Mouse (Mus musculus) kidney, embryonic 15.5 days (tissue): ENCODE data around the gene Cacnb4. TPM values are rescaled to one million over a fixed set of nuclear protein-coding genes. Genes with fewer than 3 reads are reported as not detected.
A peak's percentile ranks its signal among the peaks of the same experiment; 100 is the strongest.

ENCODE experiments used
- ATAC-seq: fragments of 200-750 bp; cut with Nextera tagmentation; replicated peaks from 2 replicates; pipeline ENCODE4 v1.8.0; 2017; ENCODE audit warnings: moderate TSS enrichment; ENCODE audit not compliant: low FRiP score
- H3K27ac ChIP-seq: fragments of 300-500 bp; sonication (generic); 2 replicates; pipeline ENCODE4 v1.5.1; 2015; ENCODE audit warnings: mild to moderate bottlenecking, inconsistent platforms
- H3K27me3 ChIP-seq: fragments of 300-500 bp; sonication (generic); 2 replicates; pipeline ENCODE4 v1.6.1; 2015; ENCODE audit warnings: inconsistent platforms
- H3K36me3 ChIP-seq: fragments of 300-500 bp; sonication (generic); 2 replicates; pipeline ENCODE4 v1.6.1; 2015; ENCODE audit warnings: inconsistent platforms
- H3K4me1 ChIP-seq: fragments of 300-500 bp; sonication (generic); 2 replicates; pipeline ENCODE4 v1.6.1; 2015; ENCODE audit warnings: inconsistent platforms
- H3K4me2 ChIP-seq: fragments of 300-500 bp; sonication (generic); 2 replicates; pipeline ENCODE4 v1.6.1; 2015; ENCODE audit warnings: moderate library complexity, mild to moderate bottlenecking, inconsistent platforms
- H3K4me3 ChIP-seq: fragments of 300-500 bp; sonication (generic); replicated peaks from 2 replicates; pipeline ENCODE4 v1.5.1; 2015; ENCODE audit warnings: mild to moderate bottlenecking, inconsistent platforms
- H3K9ac ChIP-seq: fragments of 300-500 bp; sonication (generic); 2 replicates; pipeline ENCODE4 v1.6.1; 2015; ENCODE audit warnings: mild to moderate bottlenecking, inconsistent platforms
- H3K9me3 ChIP-seq: fragments of 300-500 bp; sonication (generic); replicated peaks from 2 replicates; pipeline ENCODE4 v1.6.1; 2016; ENCODE audit warnings: inconsistent platforms
- WGBS: fragments of 180-500 bp; shearing (Covaris S2); methylation state at CpG from one replicate; pipeline ENCODE4 v1.1.7; 2015; ENCODE audit warnings: mixed read lengths; 5-methylcytosine and 5-hydroxymethylcytosine counted together
- polyA plus RNA-seq: library from polyadenylated mRNA; unstranded; fragments of >200 nt; fragmentation: Nextera tagmentation; extraction: Ambion mirVana; gene quantifications from 2 replicates; pipeline ENCODE4 v1.2.1, GENCODE M21; 2015

The Cacnb4 gene
- polyA plus RNA-seq, 1 experiment from 2014 or later, result 3.7 TPM

DNA sequence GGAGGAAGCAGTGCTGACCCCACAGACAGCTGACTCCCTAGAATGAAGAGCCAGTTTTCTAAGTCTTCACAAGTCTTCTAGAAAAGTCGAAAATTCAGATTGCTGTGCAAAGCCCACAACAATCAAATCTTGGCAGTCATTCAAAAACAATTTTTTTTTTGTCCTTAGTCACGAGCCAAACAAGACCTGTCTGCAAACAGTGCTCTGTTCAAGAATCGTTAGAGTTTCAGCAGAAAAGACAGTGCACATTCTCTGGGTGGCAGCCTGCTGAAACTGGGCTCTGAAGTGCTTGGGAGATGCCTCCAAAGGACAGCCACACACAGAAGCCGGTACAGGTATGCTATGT is 37.1 kb downstream of the Cacnb4 start:
- Histone ChIP-seq H3K27me3 (no peaks in the 10 kb centered on the region), H3K27ac (no peak overlapping the region), H3K36me3 (no peaks in the 10 kb centered on the region), H3K4me1 (peaks cover 15% of the 10 kb centered on the region; the same call in 1 of the 2 replicates), H3K4me3 (no peak overlapping the region), H3K9me3 (no peaks in the 10 kb centered on the region), H3K4me2 (no peak overlapping the region), H3K9ac (no peak overlapping the region)
- no peak for ATAC-seq
- WGBS, result 58% methylated on average over 4 of the region's 4 CpGs

DNA sequence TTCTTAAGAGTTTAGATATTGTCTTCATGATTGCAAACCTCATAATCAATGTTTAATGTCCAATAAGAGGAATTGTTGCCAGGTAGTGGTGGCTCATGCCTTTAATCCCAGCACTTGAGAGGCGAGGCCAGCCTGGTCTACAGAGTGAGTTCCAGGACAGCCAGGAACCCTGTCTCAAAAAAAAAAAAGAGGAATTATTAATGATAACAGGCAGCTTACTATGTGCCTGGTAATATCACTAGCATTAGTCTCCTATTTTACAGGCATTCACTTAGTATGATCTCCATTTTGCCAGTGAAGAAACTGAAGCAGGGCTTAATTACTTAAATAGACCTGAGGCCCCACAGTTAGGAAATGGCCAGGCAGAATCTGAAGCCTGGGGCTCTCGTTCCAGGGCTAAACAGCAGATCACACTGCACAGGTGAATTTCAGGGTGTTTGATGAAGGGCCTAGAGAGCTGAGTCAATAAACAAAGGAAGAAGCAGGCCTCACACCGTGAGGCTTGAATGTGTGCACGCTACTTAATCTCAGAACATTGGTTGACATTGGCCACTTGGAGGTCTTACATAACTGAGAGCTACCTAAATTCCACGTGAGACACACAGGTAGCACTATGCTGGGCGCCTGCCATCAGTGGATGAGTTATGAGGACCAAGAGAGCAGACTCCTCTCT is 37.6 kb downstream of the Cacnb4 start:
- no peak for ATAC-seq
- H3K9ac ChIP-seq, result no peak overlapping the region
- H3K27ac ChIP-seq, result no peak overlapping the region
- H3K4me1 ChIP-seq, result peaks cover 15% of the 10 kb centered on the region; the same call in 1 of the 2 replicates
- WGBS, result 64% methylated on average over 6 of the region's 6 CpGs
- H3K4me2 ChIP-seq, result no peak overlapping the region
- no peak overlapping the region for H3K4me3 ChIP-seq
- no peaks in the 10 kb centered on the region for H3K9me3 ChIP-seq
- H3K36me3 ChIP-seq, result no peaks in the 10 kb centered on the region
- H3K27me3 ChIP-seq, result no peaks in the 10 kb centered on the region

DNA sequence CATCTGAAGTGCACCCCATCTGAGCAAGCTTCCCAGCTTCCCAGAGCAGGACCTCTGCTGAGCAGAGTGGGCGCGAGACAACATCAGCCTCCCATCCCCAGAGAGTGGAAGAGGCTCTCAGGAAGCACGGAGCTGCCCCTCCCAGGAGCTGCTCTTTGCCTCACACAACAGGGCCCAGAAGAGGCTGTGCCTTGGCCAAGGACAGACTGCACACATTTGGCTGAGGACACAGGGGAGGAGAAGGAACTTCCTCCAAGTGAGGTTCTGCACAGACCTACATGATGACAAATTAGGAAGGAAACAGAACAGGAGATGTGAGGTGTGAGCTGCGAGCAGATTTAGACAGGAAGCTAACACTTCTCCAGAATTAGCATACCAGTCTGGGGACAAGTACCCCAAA is 38.4 kb downstream of the Cacnb4 start:
- H3K4me3 ChIP-seq, result no peak overlapping the region
- ATAC-seq, result no peak
- H3K4me2 ChIP-seq, result no peak overlapping the region
- H3K27me3 ChIP-seq, result no peaks in the 10 kb centered on the region
- H3K36me3 ChIP-seq, result no peaks in the 10 kb centered on the region
- H3K9ac ChIP-seq, result no peak overlapping the region
- no peaks in the 10 kb centered on the region for H3K9me3 ChIP-seq
- no peak overlapping the region for H3K27ac ChIP-seq
- H3K4me1 ChIP-seq, result peaks cover 15% of the 10 kb centered on the region; the same call in 1 of the 2 replicates
- 41% methylated on average over 4 of the region's 4 CpGs for WGBS

DNA sequence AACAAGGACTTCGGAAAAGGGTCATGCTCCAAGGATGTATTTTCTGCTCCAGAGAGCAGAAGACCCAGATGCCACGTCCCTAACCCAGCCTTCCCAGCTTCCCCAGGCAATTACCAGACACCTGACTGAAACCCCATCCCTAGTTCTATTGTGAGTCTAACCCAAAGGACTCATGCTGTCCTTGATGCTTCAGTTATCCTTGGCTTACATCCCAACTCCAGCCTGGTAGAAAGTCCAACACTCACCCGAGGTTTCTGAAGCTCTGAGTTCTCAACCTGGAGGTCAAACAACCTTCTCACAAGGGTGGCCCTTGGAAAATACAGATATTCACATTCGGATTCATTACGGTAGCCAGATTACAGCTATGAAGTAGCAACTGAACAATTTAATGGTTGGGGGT is 40.6 kb downstream of the Cacnb4 start:
- Histone ChIP-seq H3K27ac (no peak overlapping the region), H3K4me3 (no peak overlapping the region), H3K4me1 (peaks cover 15% of the 10 kb centered on the region; the same call in 1 of the 2 replicates), H3K4me2 (no peak overlapping the region), H3K9me3 (no peaks in the 10 kb centered on the region), H3K36me3 (no peaks in the 10 kb centered on the region), H3K9ac (no peak overlapping the region), H3K27me3 (no peaks in the 10 kb centered on the region)
- WGBS, result 55% methylated on average over 5 of the region's 5 CpGs
- ATAC-seq, result no peak

DNA sequence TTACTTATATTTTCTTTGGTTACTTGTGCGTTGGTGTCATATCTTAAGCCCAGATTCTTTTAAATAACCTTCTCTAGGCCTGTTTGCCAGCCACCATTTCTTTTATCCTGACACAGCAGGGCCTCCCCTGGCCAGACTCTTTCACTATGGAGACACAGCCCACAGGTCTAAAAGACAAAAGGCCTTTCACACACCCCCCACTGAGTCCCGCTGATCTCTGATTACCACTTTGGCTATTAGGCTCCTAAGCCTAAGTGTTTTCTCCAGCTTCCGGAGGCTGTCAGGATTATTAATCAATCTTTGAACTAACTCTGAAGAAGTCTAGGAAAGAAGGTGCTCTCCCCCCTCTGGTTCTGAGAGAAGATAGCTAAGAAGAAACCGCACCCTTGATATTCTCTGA is 41.3 kb downstream of the Cacnb4 start:
- H3K36me3 ChIP-seq, result no peaks in the 10 kb centered on the region
- no peaks in the 10 kb centered on the region for H3K9me3 ChIP-seq
- H3K27ac ChIP-seq, result no peak overlapping the region
- no peaks in the 10 kb centered on the region for H3K27me3 ChIP-seq
- H3K4me2 ChIP-seq, result no peak overlapping the region
- WGBS, result 20% methylated on average over 4 of the region's 4 CpGs
- H3K4me3 ChIP-seq, result no peak overlapping the region
- no peak for ATAC-seq
- H3K4me1 ChIP-seq, result peaks cover 15% of the 10 kb centered on the region; the same call in 1 of the 2 replicates
- H3K9ac ChIP-seq, result no peak overlapping the region

DNA sequence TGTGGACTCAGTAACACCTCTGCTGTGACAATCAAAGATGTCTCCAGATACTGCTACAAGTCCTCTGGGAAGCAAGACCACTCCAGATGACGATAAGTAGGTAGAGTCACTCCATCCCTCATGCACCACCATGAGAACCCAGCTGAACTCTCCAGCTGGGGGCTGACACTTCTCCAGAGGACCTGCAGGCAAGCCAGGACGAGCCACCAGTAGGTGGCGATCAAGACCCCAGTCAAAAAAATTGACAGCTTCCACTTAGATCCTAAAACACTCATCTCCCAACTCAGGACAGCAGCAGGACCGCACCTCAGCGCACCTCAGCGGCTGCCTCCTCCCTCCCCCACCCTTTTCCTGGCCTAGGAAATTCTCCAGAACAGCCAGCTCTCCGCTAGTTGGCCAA is 43.8 kb downstream of the Cacnb4 start:
- Histone ChIP-seq H3K27ac (no peak overlapping the region), H3K9ac (no peak overlapping the region), H3K36me3 (no peaks in the 10 kb centered on the region), H3K9me3 (no peaks in the 10 kb centered on the region), H3K4me3 (no peak overlapping the region), H3K27me3 (no peaks in the 10 kb centered on the region), H3K4me2 (no peak overlapping the region), H3K4me1 (peaks cover 8% of the 10 kb centered on the region; the same call in 1 of the 2 replicates)
- 0 out of 2 replicates have a peak, but pooled peaks have one; percentile 54 for ATAC-seq
- 7% methylated on average over 7 of the region's 7 CpGs for WGBS

DNA sequence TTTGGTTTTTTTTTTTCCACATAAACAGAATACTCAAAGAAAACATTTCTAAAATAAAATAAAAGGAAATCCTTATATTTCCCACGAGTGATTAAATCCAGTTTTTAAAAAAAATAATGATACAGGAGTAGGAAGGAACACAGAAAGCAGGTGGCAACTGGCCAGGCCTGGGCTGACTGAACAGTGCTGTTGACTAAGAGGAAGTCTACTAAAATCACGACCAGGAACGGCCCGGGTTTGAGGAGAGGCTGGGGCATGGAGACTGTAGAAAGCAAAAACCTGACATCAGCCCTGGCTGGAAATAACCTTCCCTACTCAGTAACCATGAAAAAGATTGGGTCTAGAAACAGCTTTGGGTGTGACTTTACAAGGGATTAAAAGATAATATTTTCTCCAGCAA is 48.4 kb downstream of the Cacnb4 start:
- WGBS, result 66% methylated on average over 4 of the region's 4 CpGs
- ATAC-seq, result no peak
- no peak overlapping the region for H3K9ac ChIP-seq

DNA sequence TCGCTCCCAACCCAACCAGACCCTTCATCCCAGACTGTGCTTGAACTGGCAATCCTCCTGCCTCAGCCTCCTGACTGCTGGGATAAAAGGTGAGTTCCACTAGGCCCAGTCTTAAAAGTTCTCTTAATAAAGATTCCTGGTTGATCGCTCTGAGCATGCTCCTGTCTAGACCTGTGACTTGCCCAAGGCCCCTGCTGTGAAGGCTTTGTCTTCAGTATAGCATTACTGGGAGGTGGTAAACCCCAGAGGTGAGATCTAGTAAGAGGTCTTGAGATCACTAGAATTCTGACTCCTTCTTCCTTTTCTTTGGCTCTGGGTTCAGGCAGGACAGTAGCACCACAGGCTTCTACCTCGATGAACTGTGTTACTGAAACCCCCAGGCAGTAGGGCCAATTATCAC is 50.4 kb downstream of the Cacnb4 start:
- no peak for ATAC-seq
- 87% methylated on average over 3 of the region's 3 CpGs for WGBS
- Histone ChIP-seq H3K4me1 (peaks cover 20% of the 10 kb centered on the region), H3K9me3 (no peaks in the 10 kb centered on the region), H3K9ac (no peak overlapping the region), H3K27me3 (no peaks in the 10 kb centered on the region), H3K36me3 (no peaks in the 10 kb centered on the region), H3K27ac (no peak overlapping the region), H3K4me3 (no peak overlapping the region), H3K4me2 (no peak overlapping the region)

More for the DNA sequence above, 48.4 kb downstream of the Cacnb4 start:
- Histone ChIP-seq H3K27ac (no peak overlapping the region), H3K27me3 (no peaks in the 10 kb centered on the region), H3K4me2 (no peak overlapping the region), H3K9me3 (no peaks in the 10 kb centered on the region), H3K4me3 (no peak overlapping the region), H3K36me3 (no peaks in the 10 kb centered on the region), H3K4me1 (peaks cover 17% of the 10 kb centered on the region)

DNA sequence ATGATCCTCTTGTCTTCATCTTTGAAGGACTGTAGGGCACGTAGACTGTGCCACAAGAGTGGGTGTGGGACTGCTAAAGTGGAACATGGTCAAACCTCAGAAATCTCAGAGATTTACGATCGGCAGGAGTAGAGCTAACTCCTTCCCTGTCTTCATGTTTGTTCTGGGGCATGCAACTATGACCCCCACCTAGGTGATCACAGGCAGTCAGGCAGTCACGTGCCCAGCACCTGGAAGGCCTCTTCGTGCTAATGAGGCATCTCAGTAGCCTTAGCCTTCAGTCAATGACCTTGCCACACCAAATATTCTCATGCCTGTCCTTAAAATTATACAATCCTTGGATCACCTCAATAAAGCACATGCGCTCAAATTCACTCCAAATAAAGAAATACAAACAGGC is 50.9 kb downstream of the Cacnb4 start:
- no peaks in the 10 kb centered on the region for H3K36me3 ChIP-seq
- no peak overlapping the region for H3K4me2 ChIP-seq
- H3K27me3 ChIP-seq, result no peaks in the 10 kb centered on the region
- no peak overlapping the region for H3K27ac ChIP-seq
- H3K9ac ChIP-seq, result no peak overlapping the region
- 66% methylated on average over 6 of the region's 6 CpGs for WGBS
- no peaks in the 10 kb centered on the region for H3K9me3 ChIP-seq
- H3K4me1 ChIP-seq, result peaks cover 20% of the 10 kb centered on the region
- H3K4me3 ChIP-seq, result no peak overlapping the region
- ATAC-seq, result no peak

DNA sequence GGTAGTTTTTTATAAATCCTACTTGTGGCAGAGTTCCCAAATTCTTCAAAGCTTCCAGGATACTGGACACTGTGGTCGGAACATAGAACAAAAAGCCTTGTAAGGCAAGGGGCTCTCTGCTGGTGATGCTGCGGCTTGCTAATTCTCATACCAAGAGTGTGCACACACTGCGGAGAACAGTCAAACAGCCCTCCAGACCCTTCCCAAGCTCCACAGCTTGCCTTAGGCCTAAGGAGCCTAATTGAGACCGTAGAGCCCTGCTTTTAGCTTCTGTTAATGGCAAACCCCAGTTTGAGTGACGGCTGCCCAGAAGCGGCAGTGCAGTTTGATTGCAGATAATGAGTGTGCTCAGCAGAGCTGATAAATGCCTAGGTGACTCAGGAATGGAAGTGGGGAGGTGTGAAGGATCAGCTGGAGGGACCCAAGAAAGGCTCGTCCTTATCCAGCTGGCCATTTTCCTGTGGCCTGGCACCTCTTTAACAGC is 52.7 kb downstream of the Cacnb4 start:
- Histone ChIP-seq H3K9ac (no peak overlapping the region), H3K36me3 (no peaks in the 10 kb centered on the region), H3K27ac (peak overlapping the region; percentile 10; the same call in 1 of the 2 replicates), H3K4me3 (no peak overlapping the region), H3K4me1 (peaks cover 20% of the 10 kb centered on the region), H3K27me3 (no peaks in the 10 kb centered on the region), H3K4me2 (no peak overlapping the region), H3K9me3 (no peaks in the 10 kb centered on the region)
- peak; percentile 45; the same call in 1 of the 2 replicates for ATAC-seq
- 48% methylated on average over 7 of the region's 7 CpGs for WGBS

DNA sequence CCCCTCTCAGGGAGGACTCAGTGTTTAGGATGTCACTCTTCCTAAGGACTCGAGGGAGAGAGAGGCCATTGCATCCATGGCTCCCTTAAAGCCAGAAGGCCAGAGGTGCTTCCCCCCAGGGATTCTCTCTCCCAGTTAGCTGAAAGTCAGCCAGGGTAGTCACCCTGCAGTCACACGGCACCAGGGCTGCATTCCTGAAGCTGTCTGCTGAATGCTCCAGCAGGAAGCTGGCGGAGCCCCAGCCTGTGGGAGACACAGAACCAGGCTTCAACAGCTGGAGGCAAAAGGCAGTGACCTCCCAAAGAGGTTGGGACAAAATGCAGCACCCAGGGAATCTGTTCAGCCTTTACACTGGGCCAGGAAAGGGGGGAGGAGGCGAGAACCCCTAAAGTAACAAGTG is 53.2 kb downstream of the Cacnb4 start:
- WGBS, result 42% methylated on average over 4 of the region's 4 CpGs
- Histone ChIP-seq H3K4me1 (peaks cover 25% of the 10 kb centered on the region), H3K27ac (0 out of 2 replicates have a peak overlapping the region, but pooled peaks have one; percentile 28), H3K27me3 (no peaks in the 10 kb centered on the region), H3K4me3 (no peak overlapping the region), H3K9me3 (no peaks in the 10 kb centered on the region), H3K36me3 (no peaks in the 10 kb centered on the region), H3K4me2 (no peak overlapping the region), H3K9ac (no peak overlapping the region)
- 0 out of 2 replicates have a peak, but pooled peaks have one; percentile 40 for ATAC-seq

DNA sequence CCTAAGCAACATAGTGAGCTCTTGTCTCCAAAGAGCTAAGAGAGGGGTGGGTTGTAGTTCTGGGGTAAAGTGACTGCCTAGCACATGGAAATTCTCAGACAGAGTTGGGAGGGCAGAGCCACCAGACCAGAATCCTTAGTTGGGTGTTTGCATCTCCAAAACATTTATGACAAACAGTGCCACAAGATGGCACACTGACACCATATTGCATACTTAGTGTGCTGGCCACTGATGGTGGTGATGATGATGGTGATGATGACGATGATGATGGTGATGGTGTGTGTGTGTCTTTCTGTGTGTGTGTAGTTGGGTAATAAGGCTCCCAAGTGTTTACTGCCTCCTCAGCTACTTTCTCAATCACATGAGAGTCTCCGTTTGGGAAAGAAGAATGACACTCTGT is 54.0 kb downstream of the Cacnb4 start:
- H3K4me2 ChIP-seq, result no peak overlapping the region
- no peak overlapping the region for H3K4me3 ChIP-seq
- 83% methylated on average over 2 of the region's 2 CpGs for WGBS
- no peak overlapping the region for H3K27ac ChIP-seq
- no peak overlapping the region for H3K9ac ChIP-seq
- H3K9me3 ChIP-seq, result no peaks in the 10 kb centered on the region
- H3K4me1 ChIP-seq, result peaks cover 26% of the 10 kb centered on the region
- H3K36me3 ChIP-seq, result no peaks in the 10 kb centered on the region
- H3K27me3 ChIP-seq, result no peaks in the 10 kb centered on the region
- ATAC-seq, result no peak
